25 mouse cellular contexts compared by ENCODE assay signal in genomic region chr2:178969732-178970131, GRCm38 (mm10).
"Had no signal": no experiment of that assay in that cellular context is flagged by ENCODE, and none has a peak within 500 bp of the region (broad histone marks: within the 10 kb centered on the region; RNA-seq: fewer than 3 reads in every experiment).

No protein-coding gene starts in this region.

- H3K9ac ChIP-seq: heart, embryonic 13.5 days; heart, embryonic 15.5 days; hindbrain, embryonic 12.5 days; hindbrain, embryonic 15.5 days; kidney, embryonic 15.5 days; limb, embryonic 13.5 days; limb, embryonic 15.5 days; liver, embryonic 12.5 days had no signal

- H3K9me3 ChIP-seq: heart, embryonic 13.5 days; heart, embryonic 15.5 days; hindbrain, embryonic 12.5 days; hindbrain, embryonic 15.5 days; kidney, embryonic 15.5 days; limb, embryonic 13.5 days; limb, embryonic 15.5 days had no signal

- H3K4me2 ChIP-seq: heart, embryonic 11.5 days; heart, embryonic 13.5 days; heart, embryonic 15.5 days; hindbrain, embryonic 12.5 days; hindbrain, embryonic 15.5 days; kidney, embryonic 15.5 days; limb, embryonic 13.5 days; limb, embryonic 15.5 days; liver, embryonic 12.5 days had no signal

- ATAC-seq: forebrain, embryonic 16.5 days; hindbrain, postnatal 0 days; intestine, embryonic 16.5 days; liver, embryonic 12.5 days had no signal

- H3K27me3 ChIP-seq: heart, embryonic 13.5 days; heart, embryonic 15.5 days; hindbrain, embryonic 12.5 days; hindbrain, embryonic 15.5 days; kidney, embryonic 15.5 days; limb, embryonic 15.5 days; liver, embryonic 12.5 days had no signal

- H3K36me3 ChIP-seq: heart, embryonic 13.5 days; heart, embryonic 15.5 days; hindbrain, embryonic 12.5 days; hindbrain, embryonic 15.5 days; kidney, embryonic 15.5 days; limb, embryonic 13.5 days; limb, embryonic 15.5 days; liver, embryonic 12.5 days had no signal

- H3K4me1 ChIP-seq: heart, embryonic 13.5 days; heart, embryonic 15.5 days; hindbrain, embryonic 15.5 days; liver, embryonic 12.5 days had no signal

- H3K27ac ChIP-seq: heart, adult 2 months; heart, embryonic 13.5 days; heart, embryonic 15.5 days; hindbrain, embryonic 12.5 days; hindbrain, embryonic 15.5 days; hindbrain, postnatal 0 days; kidney, embryonic 15.5 days; kidney, postnatal 0 days; limb, embryonic 13.5 days; limb, embryonic 15.5 days; liver, embryonic 12.5 days had no signal

- DNase-seq: gastrocnemius, postnatal 14 days; gastrocnemius, postnatal 36 days; heart, adult 11 months; heart, adult 2 months; heart, postnatal 14 days; heart, postnatal 36 days; kidney, adult 11 months; kidney, adult 2 months; kidney, adult 9 months; kidney, postnatal 14 days; kidney, postnatal 36 days; layer of hippocampus, postnatal 36 days had no signal

- H3K4me3 ChIP-seq: heart, adult 2 months; heart, embryonic 13.5 days; heart, embryonic 15.5 days; hindbrain, embryonic 12.5 days; hindbrain, embryonic 15.5 days; kidney, embryonic 15.5 days; limb, embryonic 13.5 days; limb, embryonic 15.5 days; liver, embryonic 12.5 days had no signal
